Mouse (Mus musculus) MEL (cell line): ENCODE data around the gene Gm10491. TPM values are rescaled to one million over a fixed set of nuclear protein-coding genes. Genes with fewer than 3 reads are reported as not detected.
A peak's percentile ranks its signal among the peaks of the same experiment; 100 is the strongest.

ENCODE experiments used
- DNase-seq: peaks from one replicate; pipeline ENCODE4 v3.0.0; 2011; ENCODE audit warnings: low read depth, low spot score
- H3K27ac ChIP-seq: 2 replicates; pipeline ENCODE4 v1.5.1; 2012; ENCODE audit warnings: low read depth, mild to moderate bottlenecking, control low read depth, low read length, moderate library complexity; ENCODE audit not compliant: control insufficient read depth
- H3K27me3 ChIP-seq, 2 experiments: fragments of 150-350 bp in 1 of 2; sonication (generic) in 1 of 2; 2 replicates each; pipeline ENCODE4 v1.6.1; 2012; ENCODE audit warnings: low read length in 2 of 2, mild to moderate bottlenecking in 2 of 2, improper control_type of control experiment in 1 of 2, moderate library complexity in 1 of 2; ENCODE audit not compliant: insufficient read depth in 2 of 2, control insufficient read depth in 1 of 2
- H3K36me3 ChIP-seq, 2 experiments: 2 replicates each; pipeline ENCODE4 v1.6.1; 2012 to 2014; ENCODE audit warnings: low read length in 2 of 2, improper control_type of control experiment in 1 of 2, inconsistent platforms in 1 of 2, mild to moderate bottlenecking in 1 of 2; ENCODE audit not compliant: insufficient read depth in 2 of 2, control insufficient read depth in 1 of 2
- H3K4me1 ChIP-seq, 2 experiments: fragments of 150-350 bp in 1 of 2; sonication (generic) in 1 of 2; 2 replicates each; pipeline ENCODE4 v1.6.1; 2012; ENCODE audit warnings: low read length in 2 of 2, improper control_type of control experiment in 1 of 2, mild to moderate bottlenecking in 1 of 2; ENCODE audit not compliant: insufficient read depth in 2 of 2, control insufficient read depth in 1 of 2
- H3K4me3 ChIP-seq, 2 experiments: fragments of 150-350 bp in 1 of 2; sonication (generic) in 1 of 2; 2 replicates each; pipeline ENCODE4 v1.5.1; 2012; ENCODE audit warnings: low read depth in 2 of 2, low read length in 2 of 2, mild to moderate bottlenecking in 2 of 2, moderate library complexity in 2 of 2, control low read depth in 1 of 2, improper control_type of control experiment in 1 of 2; ENCODE audit not compliant: control insufficient read depth in 1 of 2, insufficient read depth in 1 of 2
- H3K79me2 ChIP-seq: 2 replicates; pipeline ENCODE4 v1.6.1; 2012; ENCODE audit warnings: mild to moderate bottlenecking, low read length, moderate library complexity; ENCODE audit not compliant: control insufficient read depth, poor library complexity, insufficient read depth
- H3K9ac ChIP-seq: 2 replicates; pipeline ENCODE4 v1.6.1; 2012; ENCODE audit warnings: low read depth, mild to moderate bottlenecking, control low read depth, low read length, moderate library complexity; ENCODE audit not compliant: control insufficient read depth, poor library complexity, severe bottlenecking
- H3K9me3 ChIP-seq: fragments of 150-350 bp; sonication (generic); replicated peaks from 2 replicates; pipeline ENCODE4 v1.6.1; 2012; ENCODE audit warnings: mild to moderate bottlenecking, low read length, improper control_type of control experiment, moderate library complexity; ENCODE audit not compliant: insufficient read depth
- EP300 ChIP-seq, 2 experiments: IDR thresholded peaks; 2 replicates each; pipeline ENCODE4 v1.6.1; 2011; ENCODE audit warnings: improper control_type of control experiment in 2 of 2, low read length in 2 of 2, low read depth in 1 of 2, mild to moderate bottlenecking in 1 of 2
- ETS1 ChIP-seq: IDR thresholded peaks from 2 replicates; pipeline ENCODE4 v1.6.1; 2012; ENCODE audit warnings: low read depth, mild to moderate bottlenecking, inconsistent platforms, low read length, improper control_type of control experiment, moderate library complexity
- HCFC1 ChIP-seq: IDR thresholded peaks from 2 replicates; pipeline ENCODE4 v1.6.1; 2012; ENCODE audit warnings: low read depth, mild to moderate bottlenecking, inconsistent platforms, low read length, improper control_type of control experiment, moderate library complexity
- JUND ChIP-seq: IDR thresholded peaks from 2 replicates; pipeline ENCODE4 v1.6.1; 2011; ENCODE audit warnings: low read depth, mild to moderate bottlenecking, improper control_type of control experiment, low read length
- MEF2A ChIP-seq: IDR thresholded peaks from 2 replicates; pipeline ENCODE4 v1.6.1; 2014; ENCODE audit warnings: low read depth, mild to moderate bottlenecking, inconsistent platforms, low read length, improper control_type of control experiment; ENCODE audit not compliant: poor library complexity, insufficient replicate concordance, severe bottlenecking; ENCODE audit errors: extremely low read depth
- MXI1 ChIP-seq: IDR thresholded peaks from 2 replicates; pipeline ENCODE4 v1.6.1; 2011; ENCODE audit warnings: mild to moderate bottlenecking, low read depth, low read length, improper control_type of control experiment
- MYB ChIP-seq: IDR thresholded peaks from 2 replicates; pipeline ENCODE4 v1.6.1; 2011; ENCODE audit warnings: mild to moderate bottlenecking, low read depth, low read length, improper control_type of control experiment
- MYC ChIP-seq: IDR thresholded peaks from 2 replicates; pipeline ENCODE4 v1.6.1; 2011; ENCODE audit warnings: low read depth, mild to moderate bottlenecking, low read length, improper control_type of control experiment, moderate library complexity
- RAD21 ChIP-seq: IDR thresholded peaks from 2 replicates; pipeline ENCODE4 v1.6.1; 2011; ENCODE audit warnings: mild to moderate bottlenecking, low read depth, low read length, improper control_type of control experiment
- SMC3 ChIP-seq: IDR thresholded peaks from 2 replicates; pipeline ENCODE4 v1.6.1; 2011; ENCODE audit warnings: low read depth, low read length, improper control_type of control experiment
- TCF12 ChIP-seq: IDR thresholded peaks from 2 replicates; pipeline ENCODE4 v1.6.1; 2014; ENCODE audit warnings: low read depth, mild to moderate bottlenecking, inconsistent platforms, low read length, improper control_type of control experiment, moderate library complexity
- UBTF ChIP-seq: IDR thresholded peaks from 2 replicates; pipeline ENCODE4 v1.6.1; 2012; ENCODE audit warnings: low read depth, mild to moderate bottlenecking, inconsistent platforms, low read length, improper control_type of control experiment, moderate library complexity, borderline replicate concordance; ENCODE audit not compliant: insufficient read depth
- USF2 ChIP-seq, 2 experiments: IDR thresholded peaks; 2 replicates each; pipeline ENCODE4 v1.6.1; 2011 to 2012; ENCODE audit warnings: improper control_type of control experiment in 2 of 2, low read length in 2 of 2, borderline replicate concordance in 1 of 2, inconsistent platforms in 1 of 2, low read depth in 1 of 2, mild to moderate bottlenecking in 1 of 2; ENCODE audit not compliant: insufficient read depth in 1 of 2
- polyA plus RNA-seq, 2 experiments: library from polyadenylated mRNA; stranded (reverse) in 1 of 2; unstranded in 1 of 2; fragments of >175 nt in 1 of 2; fragments of >200 nt in 1 of 2; gene quantifications; 2 replicates each; pipeline versions ENCODE4 v1.2.1 to v1.2.4; 2012; ENCODE audit warnings: low replicate concordance in 2 of 2, low read depth in 1 of 2; ENCODE audit not compliant: insufficient read length in 2 of 2, insufficient read depth in 1 of 2, missing spikeins in 1 of 2
- total RNA-seq: library from RNA; depleted of rRNA; stranded (reverse); fragments of 300-350 nt; gene quantifications from 2 replicates; pipeline ENCODE4 v1.2.3, GENCODE M21; 2012

Gm10491 gene
- total and polyA plus RNA-seq, 3 experiments, result not detected

- TF ChIP-seq MYB (peak; percentile 45), HCFC1 (peak; percentile 77), MXI1 (peak; percentile 89), MYC (peak; percentile 85), UBTF (no peak), MEF2A (no peak), TCF12 (no peak; the same call in 1 of the 2 replicates), RAD21 (no peak), EP300 (IDR thresholded peaks at IDR 0.05; ENCODE audit: low read depth in 1 of 2, low read length in 2 of 2) (peak; percentile 15 to 16; a peak in 1 of 4 replicates), USF2 (IDR thresholded peaks at IDR 0.05; ENCODE audit: borderline replicate concordance in 1 of 2, insufficient read depth in 1 of 2, low read depth in 1 of 2, low read length in 2 of 2) (no peak)
- TF ChIP-seq, all 39 proteins: peak for 20
These were observed 8.5 kb downstream of the Gm10491 start, which contains the start of the genes Pqbp1 and Timm17b (continued) for GRCm38 (mm10) chrX:7898880-7899874.

GRCm38 (mm10) chrX:7898211-7898610 lies 9.4 kb downstream of the Gm10491 start:
- H3K4me3 ChIP-seq, result peak overlapping the region; percentile 74 to 77
- H3K9ac ChIP-seq, result peak overlapping the region; percentile 79
- peaks cover 1 to 8% of the 10 kb centered on the region in 2 experiments; a peak in 3 of 4 replicates for H3K36me3 ChIP-seq
- H3K79me2 ChIP-seq, result peaks cover 9% of the 10 kb centered on the region
- H3K9me3 ChIP-seq, result no peaks in the 10 kb centered on the region
- peak overlapping the region; percentile 94 for H3K27ac ChIP-seq
- peaks cover 2 to 9% of the 10 kb centered on the region in 2 experiments; a peak in 3 of 4 replicates for H3K4me1 ChIP-seq
- DNase-seq, result peak; percentile 71
- H3K27me3 ChIP-seq, result no peaks in the 10 kb centered on the region
- no peak for TF ChIP-seq JUND
- TF ChIP-seq SMC3, result 0 out of 2 replicates have a peak, but pooled peaks have one; percentile 4
- no peak for TF ChIP-seq ETS1
- TF ChIP-seq MXI1, result no peak; the same call in 1 of the 2 replicates
